Mouse (Mus musculus): ENCODE data around the gene Cited4. TPM values are rescaled to one million over a fixed set of nuclear protein-coding genes. Genes with fewer than 3 reads are reported as not detected.

Cited4 gene
- under 1 TPM in 1 of 2 experiments, not detected in 1; 0.62 TPM for polyA plus RNA-seq (2017; shearing (Covaris generic))

DNA sequence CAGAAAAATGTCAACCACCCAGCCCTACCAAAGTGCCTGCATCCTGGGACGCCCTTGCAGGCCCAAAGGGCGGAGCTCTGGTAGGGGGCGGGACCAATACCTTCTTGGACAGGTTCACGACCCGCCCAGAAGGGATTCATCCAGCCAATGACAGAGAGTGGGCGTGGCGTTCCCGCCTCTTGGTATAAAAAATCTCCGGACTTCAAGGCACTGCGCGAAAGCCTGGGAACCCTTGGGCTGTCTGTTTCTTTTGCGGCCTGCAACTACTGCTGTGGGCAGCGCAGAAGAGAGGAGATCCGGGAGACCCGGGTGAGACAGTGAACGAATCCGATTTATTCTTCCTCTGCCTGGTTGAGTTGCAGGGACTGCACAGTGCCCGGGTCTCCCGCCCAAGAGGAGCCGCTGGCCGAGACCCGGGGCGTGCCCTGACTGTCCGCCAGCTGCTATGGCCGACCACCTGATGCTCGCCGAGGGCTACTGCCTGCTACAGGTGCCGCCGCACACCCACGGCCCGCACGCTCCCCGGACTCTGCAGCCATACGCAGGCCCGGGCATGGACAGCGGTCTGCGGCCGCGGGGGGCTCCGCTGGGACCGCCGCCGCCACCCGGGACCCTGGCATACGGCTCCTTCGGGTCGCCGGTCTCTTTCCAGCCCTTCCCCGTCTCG lies at the start of gene Cited4:
Gene Cited4, plus strand, starts transcription at position 215 of the 667 bp plus-strand sequence.
- peak; percentile 96 for ATAC-seq

DNA sequence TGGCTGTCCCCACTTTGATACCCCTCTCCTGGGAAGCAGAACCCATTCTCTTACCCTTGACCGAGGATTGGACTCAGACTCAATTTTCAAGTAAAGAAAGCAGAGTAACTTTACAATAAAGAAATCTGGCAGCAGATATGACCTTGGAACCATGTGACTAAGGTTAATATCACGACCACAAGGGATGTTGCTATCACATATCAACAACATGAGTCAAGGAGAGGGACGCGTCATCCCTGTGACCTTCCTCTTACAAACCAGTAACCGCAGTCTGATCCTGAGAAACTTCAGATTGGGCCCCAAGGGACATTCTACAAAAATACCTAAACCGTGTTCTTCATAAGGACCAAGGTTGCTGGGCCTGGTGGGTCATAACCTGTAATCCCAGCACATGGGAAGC lies 38.6 kb upstream of the Cited4 start:
- ATAC-seq: no peak

DNA sequence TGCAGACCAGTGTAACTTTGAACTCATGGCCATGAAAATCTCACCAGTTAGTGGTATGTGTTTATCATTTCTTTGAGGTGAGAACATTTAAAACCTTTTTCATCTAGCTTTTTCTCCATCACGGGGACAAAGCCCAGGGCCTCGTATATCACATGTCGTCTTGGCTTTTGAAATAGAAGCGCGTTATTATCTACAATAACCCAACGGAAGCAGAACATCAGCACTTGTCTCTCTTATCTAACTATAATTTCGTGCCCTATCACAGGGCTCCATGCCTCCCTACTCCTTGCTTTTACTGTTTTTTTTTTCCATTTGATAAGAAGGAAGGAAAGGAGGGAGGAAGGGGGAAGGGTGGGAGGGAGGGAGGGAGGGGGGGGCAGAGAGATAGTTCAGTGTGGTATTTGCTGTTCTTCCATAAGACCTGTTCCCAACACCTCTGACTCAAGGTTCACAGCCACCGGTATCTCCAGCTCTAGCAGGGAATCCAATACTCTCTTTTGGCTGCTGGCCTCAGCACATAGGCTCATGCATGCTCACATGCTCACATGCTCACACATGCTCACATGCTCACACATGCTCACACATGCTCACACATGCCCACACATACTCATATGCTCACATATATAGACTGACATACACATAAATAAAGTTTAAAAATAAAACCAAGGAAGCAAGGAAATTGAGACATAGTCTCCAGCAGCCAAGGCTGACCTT lies 36.0 kb upstream of the Cited4 start:
- no peak for ATAC-seq

DNA sequence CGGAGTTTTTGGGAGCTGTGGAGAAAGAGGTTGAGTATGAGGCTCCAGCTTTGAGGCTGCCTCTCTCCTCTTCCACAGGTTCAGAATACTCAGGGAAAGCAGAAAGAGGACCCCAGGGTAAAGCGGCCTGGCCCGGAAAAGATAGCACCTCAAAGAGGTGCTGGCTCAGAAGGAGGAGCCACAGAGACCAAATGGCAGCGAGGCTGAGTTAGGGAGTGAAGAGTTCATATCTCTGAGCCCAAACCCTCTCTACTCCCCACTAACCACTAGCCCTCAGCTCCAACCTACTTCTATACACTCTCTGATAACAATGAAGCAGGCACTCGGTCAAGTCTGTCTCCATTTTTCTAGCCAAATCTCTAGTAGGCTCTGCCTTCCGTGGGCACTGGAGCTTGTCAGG lies 34.5 kb upstream of the Cited4 start:
- ATAC-seq: no peak

- no peak for ATAC-seq
These were observed 31.0 kb upstream of the Cited4 start for GRCm38 (mm10) chr4:120635351-120635750.

- no peak for ATAC-seq
These were observed 24.4 kb upstream of the Cited4 start for GRCm38 (mm10) chr4:120641946-120642345.

DNA sequence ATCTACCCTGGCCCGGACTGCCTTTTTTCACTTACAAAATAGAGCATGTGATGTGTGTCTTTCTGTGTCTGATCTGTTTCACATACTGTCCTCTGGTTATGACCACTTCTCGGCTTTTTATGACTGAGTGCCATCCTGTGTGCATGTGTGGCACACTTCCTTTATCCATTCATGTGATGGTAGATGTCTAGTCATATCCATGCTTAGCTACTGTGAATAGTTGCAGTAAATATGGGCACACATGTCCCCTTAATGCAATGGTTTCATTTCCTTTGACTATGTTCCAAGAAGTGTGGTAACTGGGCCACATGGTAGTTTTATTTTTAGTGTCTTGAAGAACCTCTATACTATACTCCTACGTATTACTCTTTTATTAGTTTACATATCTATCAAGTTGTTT lies 22.5 kb upstream of the Cited4 start:
- ATAC-seq: no peak

DNA sequence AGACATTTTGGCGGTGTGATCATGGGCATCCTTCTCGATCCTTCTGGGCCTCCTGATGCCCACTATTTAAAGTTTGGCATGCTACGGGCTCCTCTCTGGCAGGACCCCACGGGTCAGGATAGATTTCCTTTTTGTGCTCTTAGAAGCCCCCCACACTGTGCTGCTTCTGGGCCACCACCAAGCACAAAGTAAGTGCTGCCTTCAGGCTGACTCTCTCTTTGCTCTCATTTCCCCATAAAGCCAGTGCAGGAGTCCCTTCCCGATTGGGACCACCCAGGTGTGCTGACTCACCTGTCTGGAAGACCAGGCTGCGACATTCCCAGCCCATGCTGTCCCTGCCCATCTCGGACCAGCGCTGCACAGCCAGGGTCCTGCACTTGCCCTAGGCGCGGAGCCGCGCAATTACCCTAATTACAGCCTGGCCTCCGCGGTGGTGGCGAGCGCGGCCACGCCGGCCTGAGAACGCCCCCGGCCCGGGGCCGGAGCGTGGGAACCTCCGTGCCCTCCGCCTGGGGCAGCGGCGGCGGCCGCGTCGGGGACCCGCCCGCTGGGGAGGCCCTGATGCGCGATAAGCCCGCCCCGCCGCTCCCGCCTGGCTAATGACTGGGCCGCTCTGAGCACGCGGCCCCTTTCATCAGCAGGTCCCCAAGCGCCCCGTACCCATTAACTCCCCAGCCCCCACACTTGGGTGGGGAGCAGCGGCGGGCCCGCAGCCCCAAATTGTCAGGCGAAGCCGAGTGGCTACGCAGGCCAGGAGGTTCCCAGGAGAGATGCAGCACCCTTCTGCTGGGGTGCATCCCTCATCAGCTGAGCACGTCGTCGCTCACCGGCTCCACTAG lies 16.8 kb upstream of the Cited4 start:
- ATAC-seq: no peak

DNA sequence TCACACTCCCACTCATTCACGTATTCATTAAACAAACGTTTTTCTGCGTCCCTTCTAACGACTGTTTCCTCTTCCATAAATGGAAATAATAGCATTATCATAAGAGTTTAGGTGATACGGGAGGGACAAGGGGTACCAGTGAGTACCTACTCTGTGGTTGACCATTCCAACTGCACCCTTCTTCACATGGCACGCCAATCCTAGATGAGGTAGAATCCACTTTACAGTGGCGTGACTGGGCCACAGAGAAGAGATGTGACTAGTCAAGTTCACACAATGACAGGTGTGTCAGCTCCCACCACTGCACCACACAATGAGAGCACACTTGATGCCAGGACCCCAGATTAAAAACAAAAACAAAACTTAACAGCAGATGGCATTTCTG lies 16.2 kb upstream of the Cited4 start:
- ATAC-seq: no peak

GRCm38 (mm10) chr4:120655898-120656297 lies 10.5 kb upstream of the Cited4 start:
- ATAC-seq: no peak

DNA sequence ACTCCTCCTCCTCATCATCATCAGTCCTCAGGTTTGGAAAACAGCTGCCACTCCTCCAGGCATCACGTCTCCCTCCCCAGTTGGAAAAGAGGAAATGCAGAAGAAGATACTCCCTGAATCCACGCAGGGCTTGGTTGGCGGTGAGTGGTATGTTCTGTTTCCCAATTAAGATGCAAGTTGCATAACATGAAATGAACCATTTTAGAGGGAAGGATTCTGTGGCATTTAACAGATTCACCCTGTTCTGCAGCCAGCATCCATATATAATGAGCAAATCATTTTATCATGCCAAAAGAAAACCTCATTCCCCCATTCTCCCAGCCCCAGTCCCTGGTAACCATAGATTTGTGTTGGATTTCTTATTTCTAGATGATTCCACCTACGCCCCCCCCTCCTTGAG lies 5.9 kb upstream of the Cited4 start:
- ATAC-seq: no peak

- no peak for ATAC-seq
These were observed 1.8 kb upstream of the Cited4 start for GRCm38 (mm10) chr4:120664601-120665000.

DNA sequence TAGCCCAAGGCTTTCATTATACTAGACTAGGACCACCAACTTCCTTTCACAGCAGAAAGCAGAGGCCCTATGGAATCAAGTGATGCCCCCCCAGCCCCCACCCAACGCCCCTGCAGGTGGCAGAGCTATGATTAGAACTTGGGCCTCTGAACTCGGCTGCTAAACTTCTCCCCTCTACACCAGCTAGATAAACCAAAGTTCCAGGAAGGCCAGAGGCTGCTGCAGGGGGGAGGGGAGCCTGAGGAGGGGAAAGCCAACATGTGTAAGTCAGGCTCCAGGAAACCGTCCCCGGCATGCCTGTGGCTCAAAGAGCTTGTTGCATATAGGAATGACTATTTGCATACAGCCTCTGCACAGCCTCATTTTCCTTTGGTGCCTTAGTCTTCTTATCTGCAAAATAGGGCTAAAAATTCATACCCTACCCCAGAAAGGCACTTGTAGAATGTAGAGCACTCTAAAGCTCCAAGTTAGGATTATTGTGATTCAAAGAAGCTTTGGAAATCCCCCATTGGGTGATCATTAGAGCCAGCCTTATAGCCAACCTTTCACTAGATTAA lies 1.1 kb upstream of the Cited4 start:
- no peak for ATAC-seq

- no peak for ATAC-seq
These were observed 590 bp upstream of the Cited4 start for GRCm38 (mm10) chr4:120665782-120666181.

- ATAC-seq: peak; percentile 37
These were observed 701 bp downstream of the Cited4 start for GRCm38 (mm10) chr4:120667045-120667501.

- no peak for ATAC-seq
These were observed 1.2 kb downstream of the Cited4 start for GRCm38 (mm10) chr4:120667555-120667954.

DNA sequence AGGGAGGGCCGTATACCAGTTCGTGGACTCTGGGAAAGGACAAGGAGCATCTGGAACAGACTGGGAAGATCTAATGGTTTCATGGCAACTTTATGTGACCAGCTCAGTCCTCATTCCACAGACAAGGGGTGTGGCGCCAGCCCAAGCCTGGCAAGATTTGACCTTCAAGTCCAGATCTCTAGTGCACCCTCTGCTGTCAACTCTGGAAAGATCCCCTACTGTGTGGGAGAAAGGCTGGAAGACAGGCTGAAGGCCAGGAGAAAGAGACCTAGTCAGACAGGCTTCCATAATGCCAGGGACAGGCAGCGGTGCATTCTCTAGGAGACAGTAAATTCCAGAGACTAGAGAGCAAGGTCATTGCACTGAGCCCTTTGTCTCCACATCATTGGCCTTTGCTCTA lies 2.2 kb downstream of the Cited4 start:
- no peak for ATAC-seq

DNA sequence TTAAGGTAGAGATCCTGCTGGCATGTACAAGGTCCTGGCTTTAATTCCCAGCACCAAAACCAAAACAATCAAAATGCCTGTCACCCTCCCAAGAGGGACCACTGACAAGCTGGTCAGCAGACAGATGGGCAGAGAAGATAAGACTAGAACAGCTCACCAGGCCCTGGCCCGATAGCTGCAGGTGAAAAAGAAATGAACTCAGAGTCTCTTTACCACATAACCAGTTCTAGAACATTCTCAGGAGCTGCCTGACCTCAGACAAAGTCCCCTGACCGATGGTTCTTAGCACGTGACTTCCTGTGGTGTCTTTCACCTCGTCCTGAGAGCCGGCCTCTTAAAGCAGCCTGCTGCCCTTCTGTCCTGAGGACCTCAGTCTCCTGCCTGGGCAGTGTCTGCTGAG lies 3.2 kb downstream of the Cited4 start:
- ATAC-seq: no peak

DNA sequence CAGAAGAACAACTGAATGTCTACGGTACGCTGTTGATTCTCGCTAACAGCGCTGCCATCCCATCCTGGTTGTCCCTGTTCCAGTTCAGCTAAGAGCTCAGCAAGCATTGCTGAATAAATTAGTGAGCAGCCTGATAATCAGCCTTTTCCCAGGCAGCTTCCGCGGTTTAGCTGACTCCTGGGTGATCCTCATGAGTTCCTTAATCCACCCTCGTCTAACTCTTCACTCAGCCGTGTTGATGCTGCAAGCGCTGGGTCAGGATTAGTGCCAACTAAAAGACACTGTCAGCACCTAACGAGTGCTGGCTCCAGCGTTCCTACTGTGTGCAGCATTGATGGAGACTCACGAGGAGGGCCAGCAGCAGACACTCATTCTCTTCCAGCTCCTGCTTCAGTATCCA lies 4.7 kb downstream of the Cited4 start:
- ATAC-seq: no peak

- ATAC-seq: no peak
These were observed 7.2 kb downstream of the Cited4 start for GRCm38 (mm10) chr4:120673606-120674005.

DNA sequence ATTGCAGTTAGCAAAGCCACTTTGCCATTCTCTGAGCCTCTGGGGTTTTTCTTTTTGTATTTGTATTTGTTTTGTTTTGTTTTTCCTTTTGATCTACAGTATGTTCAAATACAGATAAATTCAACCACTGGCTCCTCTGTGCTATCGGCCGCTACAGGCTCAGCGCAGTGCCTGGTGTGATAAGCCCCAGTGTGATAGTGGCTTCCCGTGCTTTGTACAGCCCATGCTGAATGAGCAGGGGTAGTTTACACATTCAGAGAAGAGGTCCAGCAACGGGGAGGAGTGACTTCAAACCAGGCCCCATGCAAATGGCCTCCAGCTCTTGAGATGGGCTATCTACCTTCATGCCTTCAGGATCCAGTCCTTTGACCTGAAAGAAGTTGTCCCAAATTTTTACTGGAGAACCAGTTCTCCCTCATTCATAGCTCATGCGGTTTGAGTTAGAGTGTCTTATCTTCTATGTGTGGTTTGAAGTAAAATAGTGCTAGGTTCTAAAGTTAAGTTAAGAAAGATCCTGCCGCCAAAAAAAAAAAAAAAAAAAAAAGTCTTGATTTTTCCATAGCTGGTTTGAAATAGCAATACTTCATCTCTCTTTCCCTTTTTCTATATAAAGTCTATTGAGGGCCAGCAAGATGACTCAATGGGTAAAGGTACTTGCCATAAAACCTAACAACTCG lies 8.5 kb downstream of the Cited4 start:
- no peak for ATAC-seq

DNA sequence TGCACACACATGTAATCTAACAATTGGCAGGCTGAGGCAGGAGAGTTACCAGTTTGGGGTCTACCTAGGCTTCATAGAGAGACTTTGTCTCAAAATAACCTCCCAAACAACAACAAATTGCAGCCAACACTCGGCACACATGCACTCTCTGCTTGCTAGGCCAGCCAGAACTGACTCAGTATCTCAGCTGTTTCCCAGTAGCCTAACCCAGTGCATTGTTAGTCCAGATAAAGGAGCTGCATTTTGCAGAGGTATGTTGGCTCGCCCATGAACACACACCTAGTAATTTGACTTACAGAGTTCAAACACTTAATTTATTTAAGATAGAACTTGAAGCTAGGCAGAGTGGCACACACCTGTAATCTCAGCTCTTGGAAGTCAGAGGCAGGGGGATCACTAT lies 9.3 kb downstream of the Cited4 start:
- no peak for ATAC-seq

DNA sequence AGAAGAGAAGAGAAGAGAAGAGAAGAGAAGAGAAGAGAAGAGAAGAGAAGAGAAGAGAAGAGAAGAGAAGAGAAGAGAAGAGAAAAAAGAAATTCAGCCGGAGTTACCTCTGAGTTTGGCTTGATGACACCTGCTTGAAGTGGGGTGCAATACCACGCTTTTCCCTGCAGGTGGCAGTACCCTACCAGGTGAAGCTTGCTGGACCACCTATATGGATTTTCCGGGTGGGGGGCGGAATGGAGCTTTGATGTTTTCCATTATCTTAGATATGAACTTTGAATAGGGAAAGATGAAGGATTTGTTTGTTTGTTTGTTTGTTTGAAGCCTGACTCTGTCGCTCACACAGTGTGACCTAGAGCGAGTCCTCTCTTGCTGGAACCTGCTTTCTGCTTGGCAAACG lies 14.6 kb downstream of the Cited4 start:
- peak; percentile 68 for ATAC-seq
